Mouse (Mus musculus): ENCODE measurements around the gene Plaur.

GRCm38 (mm10) chr7:24524978-24525377, 62.7 kb downstream of the Plaur start:
- TF ChIP-seq ZC3H11A (IDR thresholded peaks at IDR 0.05; ENCODE audit: borderline replicate concordance, low read depth, low read length): no peak
- no peak for TF ChIP-seq HCFC1 (IDR thresholded peaks at IDR 0.05; ENCODE audit: borderline replicate concordance, insufficient read depth, low read length)
- no peak for TF ChIP-seq MAFK (IDR thresholded peaks at IDR 0.05; ENCODE audit: insufficient read depth, low read depth, low read length)
- no peak for TF ChIP-seq ZNF384 (IDR thresholded peaks at IDR 0.05; ENCODE audit: low read depth, low read length)

All from ES-E14 (cell line).